Mouse (Mus musculus) heart, postnatal 0 days (tissue): ENCODE measurements around the gene Vezf1.

Experiments used
- CTCF ChIP-seq: IDR thresholded peaks from 2 replicates; pipeline ENCODE4 v1.5.1; 2016; ENCODE audit warnings: antibody characterized with exemption, control low read depth, low read depth
- EP300 ChIP-seq: IDR thresholded peaks from 2 replicates; pipeline ENCODE4 v1.6.1; 2016; ENCODE audit warnings: antibody characterized with exemption, low read depth

- TF ChIP-seq CTCF (no peak), EP300 (no peak)
Observed at GRCm38 (mm10) chr11:88100170-88100569, 32.1 kb downstream of the Vezf1 start.
